Mouse (Mus musculus): ENCODE results near the gene Orai1.

- TF ChIP-seq CTCF (IDR thresholded peaks at IDR 0.05; ENCODE audit: control insufficient read depth, insufficient read depth, insufficient read length) = no peak
- TF ChIP-seq CEBPB (IDR thresholded peaks at IDR 0.05; ENCODE audit: low read depth) = no peak
- no peak for TF ChIP-seq MAX (IDR thresholded peaks at IDR 0.05)
These were observed 24.4 kb downstream of the Orai1 start for GRCm38 (mm10) chr5:123039120-123039752.

Data from C2C12 (cell line).